Mouse (Mus musculus): ENCODE data around the gene Kcnc3. TPM values are rescaled to one million over a fixed set of nuclear protein-coding genes. Genes with fewer than 3 reads are reported as not detected.

Kcnc3 gene
- total RNA-seq, 1 experiment from 2014 or later = 0.38 TPM

GRCm38 (mm10) chr7:44615309-44615708 lies 24.8 kb downstream of the Kcnc3 start:
- ATAC-seq (replicated peaks; ENCODE audit: insufficient number of reproducible peaks, low FRiP score, low TSS enrichment, poor library complexity, severe bottlenecking) = no peak

DNA sequence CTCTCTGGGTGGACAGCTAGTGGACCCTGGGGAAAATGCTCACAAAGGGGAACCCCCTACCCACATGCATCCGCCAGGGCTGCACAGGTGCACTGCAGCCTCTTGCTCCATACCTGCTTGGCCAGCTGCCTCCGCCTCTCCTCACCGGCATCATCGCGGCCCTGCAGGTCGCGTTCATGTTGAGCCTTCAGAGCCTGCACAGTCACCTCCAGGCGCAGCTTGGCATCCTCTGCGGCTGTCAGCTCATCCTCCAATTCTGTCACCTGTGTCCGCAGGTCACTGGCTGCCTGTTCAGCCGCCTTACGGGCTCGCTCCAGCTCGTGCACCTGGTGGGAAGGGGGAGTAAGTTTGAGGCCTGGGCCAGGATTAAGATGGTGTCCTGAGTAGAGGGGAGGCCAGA lies 25.5 kb downstream of the Kcnc3 start:
- no peak for ATAC-seq (replicated peaks; ENCODE audit: insufficient number of reproducible peaks, low FRiP score, low TSS enrichment, poor library complexity, severe bottlenecking)

DNA sequence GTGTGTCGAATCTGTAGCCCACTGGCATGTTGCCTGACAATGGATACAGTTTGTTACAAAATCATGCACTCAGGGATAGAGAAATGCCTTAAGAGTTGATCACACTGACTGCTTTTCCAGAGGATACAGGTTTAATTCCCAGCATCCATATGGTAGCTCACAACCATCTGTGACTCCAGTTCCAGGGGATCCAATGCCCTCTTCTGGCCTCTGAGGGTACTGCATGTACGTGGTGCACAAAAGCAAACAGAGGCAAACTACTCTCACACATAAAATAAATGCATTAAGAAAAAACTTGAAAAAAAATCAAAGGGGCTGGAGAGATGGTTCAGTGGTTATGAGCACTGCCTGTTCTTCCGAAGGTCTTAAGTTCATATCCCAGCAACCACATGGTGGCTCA lies 26.6 kb downstream of the Kcnc3 start:
- ATAC-seq (replicated peaks; ENCODE audit: insufficient number of reproducible peaks, low FRiP score, low TSS enrichment, poor library complexity, severe bottlenecking) = no peak

GRCm38 (mm10) chr7:44623714-44624542 lies 33.5 kb downstream of the Kcnc3 start:
- ATAC-seq (replicated peaks; ENCODE audit: insufficient number of reproducible peaks, low FRiP score, low TSS enrichment, poor library complexity, severe bottlenecking) = no peak

DNA sequence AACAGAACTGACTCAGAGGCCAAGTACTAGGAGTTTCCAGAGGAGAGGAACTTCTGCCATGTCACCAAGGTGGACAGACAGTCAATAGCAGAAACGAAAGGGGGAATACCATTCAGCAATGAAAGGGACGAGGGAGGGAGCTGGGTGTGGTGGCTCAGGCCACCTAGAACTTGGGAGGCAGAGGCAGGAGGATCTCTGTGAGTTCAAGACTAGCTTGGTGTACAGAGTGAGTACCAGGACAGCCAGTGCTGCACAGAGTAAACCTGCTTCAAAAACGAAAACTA lies 34.0 kb downstream of the Kcnc3 start:
- no peak for ATAC-seq (replicated peaks; ENCODE audit: insufficient number of reproducible peaks, low FRiP score, low TSS enrichment, poor library complexity, severe bottlenecking)

DNA sequence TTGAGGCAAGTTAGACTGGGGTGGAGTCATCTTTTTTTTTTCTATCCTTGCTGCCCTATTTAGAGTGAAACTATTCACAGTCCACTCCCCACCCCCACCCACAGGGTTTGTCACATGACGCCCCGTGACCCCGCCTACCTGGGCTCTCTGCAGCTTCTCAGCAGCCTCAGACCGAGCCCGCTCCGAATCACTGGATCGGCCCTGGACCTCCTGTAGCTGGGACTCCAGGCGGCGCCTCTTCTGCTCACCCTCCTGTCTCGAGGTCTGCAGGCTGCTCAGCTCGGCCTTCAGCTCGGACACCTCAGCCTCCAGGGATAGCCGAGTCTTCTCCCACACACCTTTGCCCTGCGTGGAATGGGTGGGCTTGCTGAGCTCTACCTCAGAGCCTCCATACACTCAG lies 34.4 kb downstream of the Kcnc3 start:
- no peak for ATAC-seq (replicated peaks; ENCODE audit: insufficient number of reproducible peaks, low FRiP score, low TSS enrichment, poor library complexity, severe bottlenecking)

DNA sequence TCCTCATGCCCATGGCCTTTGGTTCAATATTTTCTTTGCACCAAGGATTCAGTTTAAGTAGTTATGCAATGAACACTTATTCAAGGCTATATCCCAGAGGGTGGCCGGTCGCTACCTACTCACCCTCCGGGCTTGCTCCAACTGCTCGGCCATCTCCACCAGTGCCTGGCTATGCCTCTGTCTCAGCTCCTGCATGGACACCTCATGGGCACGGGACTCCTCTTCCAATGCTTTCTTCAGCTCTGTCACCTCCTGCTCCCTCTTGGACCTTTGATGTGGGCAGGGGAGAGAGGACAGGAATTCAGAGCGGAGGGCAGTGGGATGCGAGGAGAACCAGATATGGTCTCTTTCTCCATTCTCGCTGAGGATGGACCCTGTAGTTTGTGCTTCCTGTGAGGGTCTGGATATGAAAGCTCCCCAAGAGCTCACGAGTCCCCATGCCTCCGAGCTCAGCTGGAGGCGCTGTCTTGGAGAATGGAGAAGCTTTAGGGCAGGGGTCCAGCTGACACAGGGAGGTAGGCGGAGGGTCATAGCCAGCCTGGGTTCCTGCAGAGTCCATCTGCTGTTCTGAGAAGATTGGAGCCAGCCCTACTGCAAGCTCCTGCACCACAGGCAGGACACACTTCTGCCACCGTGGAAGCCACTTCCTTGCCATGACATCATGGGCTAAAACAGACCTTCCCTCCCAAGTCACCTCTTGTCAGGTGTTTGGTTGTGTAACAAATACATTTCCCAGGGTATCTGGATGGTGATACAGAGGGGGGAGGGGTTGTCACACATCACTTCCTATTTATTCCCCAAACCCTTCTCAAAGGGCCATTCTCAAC lies 35.0 kb downstream of the Kcnc3 start:
- ATAC-seq (replicated peaks; ENCODE audit: insufficient number of reproducible peaks, low FRiP score, low TSS enrichment, poor library complexity, severe bottlenecking) = no peak

DNA sequence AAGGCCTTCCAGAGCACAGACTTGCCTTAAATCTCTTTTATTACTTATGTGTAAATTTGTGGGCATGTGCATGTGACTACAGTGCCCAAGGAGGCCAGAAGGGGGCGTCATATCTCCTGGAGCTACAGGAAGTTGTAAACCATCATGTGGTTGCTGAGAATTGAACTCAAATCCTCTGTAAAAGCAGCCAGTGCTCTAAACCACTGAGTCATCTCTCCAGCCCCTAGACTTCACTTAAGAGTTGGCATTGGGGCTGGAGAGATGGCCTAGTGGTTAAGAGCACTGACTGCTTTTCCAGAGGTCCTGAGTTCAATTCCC lies 35.6 kb downstream of the Kcnc3 start:
- ATAC-seq (replicated peaks; ENCODE audit: insufficient number of reproducible peaks, low FRiP score, low TSS enrichment, poor library complexity, severe bottlenecking) = no peak

DNA sequence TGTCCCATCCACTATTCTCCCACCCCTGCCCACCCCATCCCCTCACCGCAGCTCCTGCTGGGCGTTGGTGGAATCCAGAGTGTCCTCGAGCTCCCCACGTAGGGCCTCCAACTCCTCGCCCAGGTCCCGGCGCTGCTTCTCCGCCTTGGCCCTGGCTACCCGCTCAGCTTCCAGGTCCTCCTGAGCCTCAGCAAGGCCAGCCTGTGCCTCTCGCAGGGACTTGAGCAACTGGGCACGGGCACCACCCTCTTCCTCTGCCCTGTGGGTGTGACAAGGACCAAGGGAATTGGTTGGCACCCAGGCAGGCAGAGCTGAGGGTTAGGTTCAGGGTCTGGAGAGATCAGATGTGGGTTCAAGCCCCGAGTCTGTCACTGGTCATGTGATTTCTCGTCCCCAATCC lies 36.5 kb downstream of the Kcnc3 start:
- ATAC-seq (replicated peaks; ENCODE audit: insufficient number of reproducible peaks, low FRiP score, low TSS enrichment, poor library complexity, severe bottlenecking) = no peak

DNA sequence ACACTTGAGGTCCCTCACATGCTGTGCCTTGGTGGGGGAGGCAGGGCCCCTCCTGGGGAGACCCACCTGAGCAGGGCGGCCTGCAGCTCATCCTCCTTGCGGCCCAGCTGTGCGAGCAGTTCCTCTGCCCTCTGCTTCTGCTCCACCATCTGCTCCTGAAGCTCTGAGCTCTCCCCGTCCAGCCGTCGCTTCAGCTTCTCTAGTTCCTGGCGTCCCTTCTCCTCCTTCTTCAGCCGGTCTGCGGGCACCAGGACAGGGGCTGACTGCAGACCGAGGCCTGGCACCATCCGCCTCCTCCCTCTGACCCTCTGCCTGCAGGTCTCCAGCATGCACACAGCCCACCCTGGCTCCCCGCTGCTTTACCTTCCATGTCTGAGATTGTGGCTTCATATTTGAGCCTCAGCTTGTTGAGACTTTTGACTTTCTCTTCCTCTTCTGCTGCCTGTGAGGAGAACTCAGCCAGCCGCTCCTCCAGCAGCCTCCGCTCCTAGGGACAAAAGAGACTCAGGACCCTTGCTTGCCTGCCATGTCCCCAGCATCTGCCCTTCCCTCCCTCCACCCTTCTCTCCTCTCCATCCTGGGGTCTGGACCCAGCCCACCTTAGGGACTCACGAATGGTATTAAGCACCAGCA lies 38.1 kb downstream of the Kcnc3 start:
- ATAC-seq (replicated peaks; ENCODE audit: insufficient number of reproducible peaks, low FRiP score, low TSS enrichment, poor library complexity, severe bottlenecking) = no peak

GRCm38 (mm10) chr7:44630437-44630836 lies 40.0 kb downstream of the Kcnc3 start:
- ATAC-seq (replicated peaks; ENCODE audit: insufficient number of reproducible peaks, low FRiP score, low TSS enrichment, poor library complexity, severe bottlenecking) = no peak

GRCm38 (mm10) chr7:44632676-44633075 lies 42.2 kb downstream of the Kcnc3 start:
- ATAC-seq (replicated peaks; ENCODE audit: insufficient number of reproducible peaks, low FRiP score, low TSS enrichment, poor library complexity, severe bottlenecking) = no peak

DNA sequence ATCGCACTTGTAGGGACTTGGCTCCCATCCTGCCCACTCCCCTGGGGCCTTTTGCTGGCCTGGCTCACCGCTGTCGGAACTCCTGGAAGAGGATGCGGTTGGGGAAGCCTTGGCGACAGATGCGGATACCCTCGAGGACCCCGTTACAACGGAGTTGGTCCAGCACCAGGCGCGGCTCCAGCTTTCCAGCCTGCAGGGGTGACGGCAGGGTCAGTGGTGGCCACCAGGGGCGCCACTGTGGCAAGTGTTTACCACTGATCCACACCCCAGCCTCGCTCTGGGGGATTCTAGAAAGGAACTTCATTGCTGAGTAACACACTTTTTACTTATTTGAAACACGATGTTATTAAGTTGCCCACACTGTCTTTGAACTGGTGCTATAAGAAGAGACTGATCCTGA lies 42.9 kb downstream of the Kcnc3 start:
- ATAC-seq (replicated peaks; ENCODE audit: insufficient number of reproducible peaks, low FRiP score, low TSS enrichment, poor library complexity, severe bottlenecking) = no peak

DNA sequence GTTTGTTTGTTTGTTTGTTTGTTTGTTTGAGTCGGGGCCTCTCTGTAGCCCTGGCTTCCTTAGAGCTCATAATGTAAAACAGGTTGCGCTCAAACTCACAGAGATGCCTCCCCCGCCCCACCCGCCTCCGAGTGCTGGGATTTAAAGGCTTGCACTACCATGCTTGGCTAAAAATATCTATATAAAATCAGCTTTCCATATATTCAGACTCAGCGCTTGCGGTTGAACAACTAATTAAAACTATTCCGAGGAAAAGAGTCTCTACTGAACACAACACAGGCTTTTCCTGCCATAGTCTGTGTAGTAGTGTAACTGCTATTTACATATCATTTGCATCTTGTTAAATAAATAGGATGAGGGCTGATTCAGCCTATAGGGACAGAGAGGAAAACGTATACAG lies 46.2 kb downstream of the Kcnc3 start:
- no peak for ATAC-seq (replicated peaks; ENCODE audit: insufficient number of reproducible peaks, low FRiP score, low TSS enrichment, poor library complexity, severe bottlenecking)

DNA sequence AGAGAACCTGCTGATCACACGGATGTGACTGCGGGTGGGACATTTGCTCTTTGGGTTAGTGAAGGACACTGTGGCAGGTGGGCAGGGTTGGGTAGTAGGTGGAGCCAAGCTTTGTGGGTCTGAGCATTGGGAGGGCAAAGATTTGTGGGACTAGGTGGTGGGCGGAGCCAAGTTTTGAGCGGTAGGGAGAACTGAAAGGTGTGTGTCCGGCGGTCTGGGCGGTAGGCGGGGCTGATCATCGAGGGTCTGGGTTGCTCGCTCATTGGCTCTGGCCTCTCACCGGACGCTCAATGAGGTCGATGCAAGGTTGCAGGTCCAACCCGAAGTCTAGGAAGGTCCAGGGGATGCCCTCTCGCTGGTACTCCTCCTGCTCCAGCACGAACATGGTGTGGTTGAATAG lies 48.2 kb downstream of the Kcnc3 start:
- no peak for ATAC-seq (replicated peaks; ENCODE audit: insufficient number of reproducible peaks, low FRiP score, low TSS enrichment, poor library complexity, severe bottlenecking)

DNA sequence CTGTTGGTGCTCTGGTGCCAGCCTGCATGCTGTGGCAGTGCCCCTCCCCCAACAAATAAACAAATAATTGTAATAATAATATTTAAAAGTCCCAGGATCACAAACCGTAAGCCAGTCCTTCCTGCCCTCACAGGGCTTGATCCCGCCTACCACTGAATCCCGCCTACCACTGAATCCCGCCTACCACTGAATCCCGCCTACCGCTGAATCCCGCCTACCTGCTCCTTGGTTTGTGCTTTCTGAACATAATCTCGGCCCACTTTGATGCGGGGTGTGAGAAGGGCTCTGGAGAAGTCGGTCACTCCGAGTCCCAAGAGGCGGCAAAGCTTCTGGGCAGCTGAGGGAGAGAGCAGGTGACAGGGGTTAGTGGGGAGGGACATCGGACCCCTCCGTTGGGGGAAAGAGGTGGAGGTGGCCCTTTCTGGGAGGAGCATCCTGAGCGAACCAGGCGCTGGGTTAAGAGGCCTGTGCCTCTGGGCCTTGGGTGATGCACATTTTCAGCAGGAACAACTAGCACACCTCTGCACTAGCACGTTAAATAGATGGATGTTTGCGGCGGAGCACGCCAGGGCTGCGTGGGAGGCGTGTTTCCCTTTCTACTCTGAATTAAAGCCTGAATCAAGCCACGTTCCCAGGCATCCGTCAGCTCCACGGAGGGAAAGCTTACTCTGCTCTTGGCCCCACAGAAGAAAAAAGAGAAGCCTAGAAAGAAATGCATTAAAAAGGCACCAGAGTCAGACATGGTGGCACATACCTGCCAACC lies 50.6 kb downstream of the Kcnc3 start:
- ATAC-seq (replicated peaks; ENCODE audit: insufficient number of reproducible peaks, low FRiP score, low TSS enrichment, poor library complexity, severe bottlenecking) = no peak

DNA sequence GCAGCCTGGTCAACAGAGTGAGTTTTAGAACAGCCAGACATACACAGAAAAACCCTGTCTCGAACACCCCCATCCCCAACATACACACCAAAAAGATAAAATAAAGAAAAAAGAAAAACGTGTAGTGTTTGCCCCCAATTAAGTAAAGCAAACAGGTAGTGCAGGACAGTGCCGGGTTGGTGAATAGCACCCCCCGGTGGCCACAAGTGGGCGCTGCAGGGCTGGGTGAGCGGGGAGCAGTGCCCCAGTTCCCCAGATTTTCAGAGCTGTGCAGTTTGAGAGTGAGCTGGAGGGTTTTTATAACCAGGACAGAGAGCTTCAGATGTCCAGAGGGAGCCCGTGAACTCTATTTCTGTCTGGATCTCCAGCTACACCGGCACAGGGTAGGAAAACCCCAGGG lies 51.4 kb downstream of the Kcnc3 start:
- no peak for ATAC-seq (replicated peaks; ENCODE audit: insufficient number of reproducible peaks, low FRiP score, low TSS enrichment, poor library complexity, severe bottlenecking)

DNA sequence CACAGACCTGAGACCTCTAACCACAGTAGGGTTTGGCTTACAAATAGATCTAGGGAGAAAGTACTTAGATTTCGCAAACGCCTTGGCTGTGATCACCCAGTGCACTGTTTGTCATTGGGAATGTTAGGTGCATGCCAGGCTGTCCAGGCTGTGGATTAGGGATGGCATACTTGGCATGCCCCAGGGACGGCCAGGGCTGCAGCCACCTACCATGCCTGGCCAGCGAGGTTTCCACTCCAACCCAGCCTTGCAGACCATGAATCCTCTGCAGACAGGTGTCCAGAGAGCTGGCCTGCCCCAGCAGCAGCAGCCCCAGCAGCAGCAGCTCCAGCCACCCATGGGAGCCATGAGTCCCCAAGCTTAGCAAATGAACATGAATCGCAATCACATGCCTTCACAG lies 54.8 kb downstream of the Kcnc3 start:
- no peak for ATAC-seq (replicated peaks; ENCODE audit: insufficient number of reproducible peaks, low FRiP score, low TSS enrichment, poor library complexity, severe bottlenecking)

DNA sequence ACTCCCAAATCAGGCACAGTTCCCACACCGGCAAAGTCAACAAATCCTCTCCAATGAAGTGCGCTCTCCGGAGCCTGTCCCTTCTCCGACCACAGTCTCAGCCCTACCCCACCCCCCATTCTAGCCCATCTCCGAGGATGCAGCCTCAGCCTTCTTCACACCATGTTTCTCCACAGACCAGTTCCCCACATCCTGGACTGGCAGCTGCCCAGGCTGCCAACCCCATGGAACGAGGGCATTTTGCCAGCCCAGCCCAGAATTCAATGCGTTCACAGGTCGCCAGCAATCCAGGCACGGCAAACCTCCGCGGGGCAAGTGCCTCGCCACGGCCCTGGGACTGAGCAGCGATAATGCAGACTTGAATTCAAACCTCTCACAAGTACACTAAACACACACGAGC lies 55.5 kb downstream of the Kcnc3 start:
- no peak for ATAC-seq (replicated peaks; ENCODE audit: insufficient number of reproducible peaks, low FRiP score, low TSS enrichment, poor library complexity, severe bottlenecking)

Data from monocyte, adult 5-6 weeks (primary cell).